Mouse (Mus musculus): Measurements from ENCODE around the gene Aurkc.
"Not testable (repeated sequence)": the region's sequence is repeated elsewhere in the genome, so short reads cannot be mapped to it uniquely, and the experiment has no call there.

Gene Aurkc

GRCm38 (mm10) chr7:6995251-6995650 lies at the start of gene Aurkc:
Aurkc (plus strand) TSS chr7:6995300.
- DNase-seq (ENCODE audit: low spot score) = not testable (repeated sequence)

- DNase-seq (ENCODE audit: low spot score) = not testable (repeated sequence)
Measured at GRCm38 (mm10) chr7:6948061-6948460, 47.0 kb upstream of the Aurkc start.

GRCm38 (mm10) chr7:6956576-6956975 lies 38.5 kb upstream of the Aurkc start:
- no peak for DNase-seq (ENCODE audit: low spot score)

GRCm38 (mm10) chr7:6958574-6958973 lies 36.5 kb upstream of the Aurkc start:
- DNase-seq (ENCODE audit: low spot score) = no peak

- no peak for DNase-seq (ENCODE audit: low spot score)
Measured at GRCm38 (mm10) chr7:6973566-6973965, 21.5 kb upstream of the Aurkc start.

GRCm38 (mm10) chr7:6976890-6977289 lies 18.2 kb upstream of the Aurkc start:
- DNase-seq (ENCODE audit: low spot score) = no peak

GRCm38 (mm10) chr7:6998914-6999313 lies 3.8 kb downstream of the Aurkc start:
- not testable (repeated sequence) for DNase-seq (ENCODE audit: low spot score)

- not testable (repeated sequence) for DNase-seq (ENCODE audit: low spot score)
Measured at GRCm38 (mm10) chr7:7005441-7005840, 10.3 kb downstream of the Aurkc start.

GRCm38 (mm10) chr7:7027445-7027844 lies 32.3 kb downstream of the Aurkc start:
- DNase-seq (ENCODE audit: low spot score) = no peak

GRCm38 (mm10) chr7:7049659-7050320 lies 54.7 kb downstream of the Aurkc start:
- DNase-seq (ENCODE audit: low spot score) = not testable (repeated sequence)
